Mouse (Mus musculus): ENCODE results near the gene Uba7.

DNA sequence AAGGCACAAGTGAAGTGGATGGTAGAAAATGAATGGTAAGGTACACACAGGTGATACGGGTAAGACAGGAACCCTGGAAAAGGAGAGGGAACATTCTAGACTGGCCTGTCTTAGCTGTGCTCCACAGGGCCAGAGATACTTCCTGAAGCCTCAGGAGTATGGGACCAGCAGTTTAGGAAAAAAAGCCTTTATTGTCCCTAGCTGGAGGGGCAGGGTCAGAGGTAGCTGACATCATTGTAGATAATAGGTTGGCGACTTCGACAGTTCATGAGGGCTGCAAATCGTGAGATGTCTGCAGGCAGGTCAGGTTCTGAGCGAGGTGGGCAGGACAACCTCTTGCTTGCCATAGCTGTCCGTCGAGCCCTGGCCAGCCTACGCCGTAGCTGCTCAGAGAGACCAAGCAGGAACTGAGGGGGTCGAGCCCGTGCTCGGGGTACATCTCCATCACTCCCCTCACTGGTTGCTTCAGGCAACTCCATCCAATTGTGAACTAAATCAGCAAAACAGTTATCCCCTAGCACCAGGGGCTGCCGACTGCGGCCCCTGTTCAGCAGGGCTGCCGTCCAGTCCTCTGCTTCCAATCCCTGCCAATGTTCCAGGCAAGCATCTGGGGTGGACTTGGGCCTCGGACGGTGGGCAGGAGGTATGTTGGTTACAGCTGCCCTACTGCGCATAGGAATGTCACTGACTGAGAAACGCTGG lies 8.9 kb downstream of the Uba7 start:
- TF ChIP-seq CTCF (IDR thresholded peaks at IDR 0.05; ENCODE audit: borderline replicate concordance, insufficient read depth, low read depth, low read length) (no peak), POLR2A (IDR thresholded peaks at IDR 0.05; ENCODE audit: borderline replicate concordance, insufficient read depth, low read length) (no peak)
